Mouse (Mus musculus) embryo, embryonic 11 days (tissue): Measurements from ENCODE around the gene Erich2.

Experiments
- DNase-seq: peaks from one replicate; pipeline ENCODE4 v3.0.0-alpha.2; 2015

Gene Erich2

GRCm38 (mm10) chr2:70508496-70508895 lies at the start of gene Erich2:
Erich2 (plus strand) TSS chr2:70508819.
- DNase-seq, result peak; percentile 54

GRCm38 (mm10) chr2:70463606-70464005 lies 45.0 kb upstream of the Erich2 start:
- DNase-seq, result no peak

DNA sequence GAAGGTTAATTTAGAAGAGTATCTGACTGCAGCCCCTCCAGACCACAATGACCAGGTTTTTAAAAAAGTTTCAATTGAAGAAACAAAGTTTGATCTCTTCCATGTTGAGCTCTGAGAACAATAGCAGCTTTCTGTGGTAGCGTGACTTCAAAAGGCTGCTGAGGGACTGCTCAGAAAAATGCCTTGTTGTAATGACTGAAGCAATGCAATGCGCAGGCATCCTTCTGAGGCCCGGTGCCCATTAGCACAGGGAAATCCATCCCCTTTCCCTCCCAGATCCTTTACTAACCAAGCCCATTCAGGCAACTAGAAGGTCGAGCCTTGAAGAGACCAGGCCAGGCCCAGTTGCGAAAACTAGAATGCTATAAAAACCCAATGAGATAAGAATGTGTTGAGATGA lies 37.5 kb upstream of the Erich2 start:
- DNase-seq, result peak; percentile 37

DNA sequence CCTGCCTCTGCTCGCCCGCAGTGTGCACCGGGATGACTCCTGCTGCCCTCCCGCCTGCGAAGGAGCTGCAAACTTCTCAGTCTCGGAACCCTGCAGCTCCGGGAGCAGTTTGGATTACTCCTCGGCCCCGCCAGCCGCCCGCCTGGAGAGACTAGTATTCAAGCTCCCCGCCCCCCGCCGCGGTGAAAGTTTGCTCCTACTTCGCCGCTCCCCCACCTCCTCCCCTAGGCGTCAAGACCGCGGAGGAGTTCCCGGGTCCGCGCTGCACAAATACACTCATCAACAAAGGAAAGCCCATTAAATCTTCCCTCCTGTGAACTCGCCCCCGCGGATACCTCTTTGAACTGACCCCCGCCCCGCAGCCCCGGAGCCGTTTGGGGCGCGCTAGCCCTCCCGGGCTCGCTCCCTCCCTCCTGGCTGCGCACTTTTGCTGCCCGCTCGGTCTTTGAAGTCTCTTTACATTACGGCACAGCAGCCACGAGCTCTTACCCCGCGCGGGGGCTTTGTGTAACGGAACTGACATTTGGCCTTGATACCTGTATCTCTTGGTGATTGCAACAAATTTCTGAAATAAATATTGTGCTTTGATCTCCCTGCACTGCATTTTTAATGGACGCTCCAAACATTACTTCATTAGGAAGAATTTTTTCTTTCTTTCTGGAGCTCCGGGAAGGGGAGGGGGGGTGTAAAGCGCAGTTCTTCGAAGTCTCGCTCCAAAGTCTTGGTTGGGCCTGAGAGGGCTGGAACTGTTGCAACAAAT lies 36.6 kb upstream of the Erich2 start:
- DNase-seq, result peak; percentile 70

GRCm38 (mm10) chr2:70497715-70498318 lies 10.8 kb upstream of the Erich2 start:
- no peak for DNase-seq

DNA sequence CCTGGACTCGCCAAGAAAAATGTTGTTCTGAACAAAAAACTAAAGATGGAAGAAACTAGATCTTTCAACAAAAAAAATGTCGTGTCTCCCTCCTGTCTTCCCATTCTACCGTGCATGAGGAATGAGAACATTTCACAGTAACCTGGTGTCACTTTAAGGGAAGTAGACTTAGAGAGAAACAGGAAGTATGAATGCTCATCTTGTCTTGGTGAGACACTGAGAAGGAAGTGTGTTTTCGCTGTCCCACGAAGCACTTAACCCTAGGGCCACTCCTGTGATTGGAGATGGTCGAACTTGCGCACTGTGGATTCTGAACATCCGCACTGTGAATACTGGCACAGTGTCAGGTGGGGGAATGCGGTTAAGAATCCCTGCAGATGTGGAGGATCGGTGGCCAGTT lies 5.2 kb upstream of the Erich2 start:
- no peak for DNase-seq

DNA sequence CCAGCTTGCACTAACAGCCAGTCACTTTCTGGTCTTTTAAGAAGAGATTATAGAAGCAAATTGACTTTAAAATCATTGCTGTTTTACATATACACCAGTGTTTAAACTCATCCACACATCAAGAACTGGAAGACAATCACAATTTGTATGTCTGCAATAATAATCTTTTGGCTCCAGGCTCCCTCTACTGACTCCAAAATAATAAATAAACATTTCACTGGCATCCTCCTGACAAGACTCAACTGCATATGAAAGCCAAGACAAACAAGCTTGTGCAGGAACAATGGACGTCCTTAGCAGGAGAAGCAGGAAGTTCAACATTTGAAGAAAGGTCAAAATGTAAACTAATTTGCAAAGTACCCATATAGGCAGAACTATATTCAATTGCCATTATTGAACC lies 3.4 kb upstream of the Erich2 start:
- no peak for DNase-seq

DNA sequence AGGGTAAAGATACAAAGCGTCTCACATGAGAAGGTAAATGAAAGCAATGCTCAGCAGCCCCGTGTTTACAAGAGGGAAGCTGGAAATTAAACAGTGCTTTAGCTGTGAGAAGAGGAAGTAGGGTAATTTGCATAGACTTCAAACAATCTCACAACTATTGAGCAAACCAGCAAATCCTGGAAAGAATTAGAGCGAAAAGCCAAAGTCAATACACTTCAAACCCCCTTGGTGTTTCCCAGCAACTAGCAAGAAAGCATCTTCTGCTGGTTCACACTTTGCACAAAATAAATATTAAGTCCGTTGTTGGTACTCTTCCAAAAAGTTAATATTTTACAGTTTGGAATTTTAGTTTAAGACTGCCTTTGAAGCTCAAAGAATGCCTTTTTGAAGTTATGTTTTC lies 2.7 kb upstream of the Erich2 start:
- DNase-seq, result no peak

- DNase-seq, result no peak
Measured at GRCm38 (mm10) chr2:70506372-70506771, 2.2 kb upstream of the Erich2 start.

- DNase-seq, result peak; percentile 93
Measured at GRCm38 (mm10) chr2:70509021-70509632, 508 bp downstream of the Erich2 start.

GRCm38 (mm10) chr2:70538283-70538682 lies 29.7 kb downstream of the Erich2 start:
- DNase-seq, result peak; percentile 51

- no peak for DNase-seq
Measured at GRCm38 (mm10) chr2:70550671-70551070, 42.1 kb downstream of the Erich2 start.

DNA sequence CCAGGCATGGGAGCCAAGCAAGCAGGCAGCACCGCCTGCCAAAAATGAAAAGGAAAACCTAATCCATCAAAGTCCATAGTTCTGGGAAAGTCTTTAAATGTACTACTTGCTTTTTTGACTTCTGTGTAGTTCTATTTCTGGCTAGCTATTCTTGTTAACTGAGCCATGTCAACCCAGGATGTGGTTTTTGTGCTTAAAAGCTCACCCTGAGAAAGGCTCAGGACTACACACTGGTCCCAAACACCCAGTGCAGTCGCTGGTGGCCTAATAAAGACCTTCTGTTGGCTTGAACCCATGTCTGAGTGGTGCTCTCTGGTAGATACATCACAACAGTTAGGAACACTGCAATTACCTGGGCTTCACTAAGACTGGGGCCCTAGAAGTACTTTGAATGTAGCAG lies 42.8 kb downstream of the Erich2 start:
- no peak for DNase-seq

DNA sequence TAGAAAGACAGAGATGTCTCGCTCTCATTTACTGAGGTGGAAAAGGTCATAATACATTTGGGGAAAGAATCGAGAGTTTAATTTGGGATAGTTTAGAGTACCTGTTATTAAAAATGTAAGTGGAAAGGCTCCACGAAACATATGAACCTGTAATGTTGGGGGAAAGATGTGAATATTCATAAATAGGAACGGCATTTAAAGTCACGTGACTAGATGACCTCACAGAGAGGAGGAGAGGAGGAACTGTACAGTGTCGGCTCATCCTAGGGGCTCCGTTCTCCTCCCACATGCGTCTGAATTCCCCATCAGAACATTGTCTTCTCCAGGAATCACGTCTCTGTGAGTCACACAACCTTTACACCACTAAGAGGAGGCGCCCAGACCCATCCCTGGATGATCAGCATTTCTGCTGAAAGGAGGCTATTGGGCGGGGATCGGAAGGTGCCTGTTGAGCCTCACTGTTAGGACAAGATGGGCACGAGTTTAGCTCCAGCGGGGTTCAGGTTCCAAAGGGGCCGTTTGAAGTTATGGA lies 43.5 kb downstream of the Erich2 start:
- DNase-seq, result no peak

GRCm38 (mm10) chr2:70552772-70553171 lies 44.2 kb downstream of the Erich2 start, which contains the start of gene Gad1:
Gad1 (plus strand) TSS chr2:70553072.
- DNase-seq, result no peak

DNA sequence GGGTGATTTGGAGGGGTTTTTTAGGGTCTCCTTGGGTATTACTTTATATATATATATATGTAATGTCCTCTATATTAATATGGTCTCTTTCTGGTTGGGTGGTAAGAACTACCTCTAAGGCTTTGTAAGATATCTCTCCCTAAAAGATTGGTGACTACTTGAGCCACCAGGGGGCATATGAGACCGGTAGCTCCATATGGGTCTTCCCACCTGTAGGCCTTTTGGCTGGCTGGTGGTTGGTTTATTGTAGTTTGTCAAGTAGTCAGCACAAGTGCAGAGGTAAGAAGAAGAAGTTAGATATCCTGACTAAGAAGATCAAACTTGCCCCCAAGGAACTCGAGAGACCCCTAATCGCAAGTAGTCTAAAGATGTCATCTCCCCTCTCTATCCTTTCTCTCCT lies 45.2 kb downstream of the Erich2 start:
- no peak for DNase-seq

- peak; percentile 95 for DNase-seq
Measured at GRCm38 (mm10) chr2:70558112-70558842, 49.7 kb downstream of the Erich2 start.

GRCm38 (mm10) chr2:70558843-70559451 lies 50.3 kb downstream of the Erich2 start:
- no peak for DNase-seq

- peak; percentile 88 for DNase-seq
Measured at GRCm38 (mm10) chr2:70559520-70559919, 50.9 kb downstream of the Erich2 start.

DNA sequence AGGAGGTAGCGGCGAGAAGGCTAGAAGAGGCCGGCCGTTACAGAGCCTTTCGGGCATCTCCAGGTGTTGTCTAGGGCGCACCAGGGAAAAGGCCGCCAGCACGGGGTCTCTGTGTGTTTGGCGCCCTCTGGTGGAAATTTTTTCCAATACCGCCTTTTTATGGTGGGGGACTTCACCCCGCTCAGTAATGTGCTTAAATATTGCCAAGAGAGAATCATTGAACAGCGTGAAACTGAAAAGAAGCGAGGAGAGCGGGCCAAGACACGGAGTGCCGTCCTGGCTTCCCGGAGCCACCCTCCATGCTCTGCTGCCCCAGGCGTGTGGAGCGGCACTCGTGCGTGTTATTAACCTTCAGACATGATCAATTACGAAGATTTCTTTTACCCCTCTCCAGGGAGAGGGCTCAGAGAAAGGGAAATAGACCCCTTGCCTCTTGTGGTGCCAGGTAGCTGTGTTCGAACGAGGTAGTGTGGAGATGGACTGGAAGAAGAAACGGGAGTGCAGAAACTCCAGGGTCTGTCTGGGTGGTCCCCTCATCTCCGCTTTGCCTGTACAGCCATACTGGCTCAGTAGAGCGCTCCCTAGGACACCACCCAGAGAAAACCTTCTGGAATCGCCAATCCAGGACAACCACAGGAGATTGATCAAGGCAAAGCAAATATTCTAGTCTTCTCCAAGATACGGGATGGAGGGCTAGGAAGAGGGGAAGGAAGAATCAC lies 52.6 kb downstream of the Erich2 start:
- peak; percentile 87 for DNase-seq

- peak; percentile 39 for DNase-seq
Measured at GRCm38 (mm10) chr2:70562011-70562491, 53.4 kb downstream of the Erich2 start.

GRCm38 (mm10) chr2:70562611-70562980 lies 54.0 kb downstream of the Erich2 start:
- peak; percentile 31 for DNase-seq
